Mouse (Mus musculus) midbrain, embryonic 12.5 days (tissue): ENCODE measurements around the gene Car11. TPM values are rescaled to one million over a fixed set of nuclear protein-coding genes. Genes with fewer than 3 reads are reported as not detected.

Experiments
- ATAC-seq: fragments of 200-750 bp; cut with Nextera tagmentation; 2 replicates; pipeline ENCODE4 v1.8.0; 2017; ENCODE audit warnings: low read depth, moderate TSS enrichment, moderate library complexity; ENCODE audit not compliant: low FRiP score
- H3K27ac ChIP-seq: fragments of 300-500 bp; sonication (generic); replicated peaks from 2 replicates; pipeline ENCODE4 v1.5.1; 2016; ENCODE audit warnings: mild to moderate bottlenecking
- H3K27me3 ChIP-seq: fragments of 300-500 bp; sonication (generic); 2 replicates; pipeline ENCODE4 v1.6.1; 2016; ENCODE audit warnings: mild to moderate bottlenecking
- H3K36me3 ChIP-seq: fragments of 300-500 bp; sonication (generic); 2 replicates; pipeline ENCODE4 v1.6.1; 2016
- H3K4me1 ChIP-seq: fragments of 300-500 bp; sonication (generic); 2 replicates; pipeline ENCODE4 v1.6.1; 2016
- H3K4me2 ChIP-seq: fragments of 300-500 bp; sonication (generic); replicated peaks from 2 replicates; pipeline ENCODE4 v1.6.1; 2016; ENCODE audit warnings: mild to moderate bottlenecking, moderate library complexity
- H3K4me3 ChIP-seq: fragments of 300-500 bp; sonication (generic); 2 replicates; pipeline ENCODE4 v1.5.1; 2016; ENCODE audit warnings: mild to moderate bottlenecking
- H3K9ac ChIP-seq: fragments of 300-500 bp; sonication (generic); replicated peaks from 2 replicates; pipeline ENCODE4 v1.6.1; 2016; ENCODE audit warnings: mild to moderate bottlenecking, moderate library complexity
- H3K9me3 ChIP-seq: fragments of 300-500 bp; sonication (generic); 2 replicates; pipeline ENCODE4 v1.6.1; 2016; ENCODE audit warnings: mild to moderate bottlenecking
- WGBS: fragments of 180-500 bp; shearing (Covaris S2); methylation state at CpG from one replicate; pipeline ENCODE4 v1.1.7; 2016; 5-methylcytosine and 5-hydroxymethylcytosine counted together
- polyA plus RNA-seq: library from polyadenylated mRNA; unstranded; fragments of >200 nt; fragmentation: Nextera tagmentation; extraction: Ambion mirVana; gene quantifications from 2 replicates; pipeline ENCODE4 v1.2.1, GENCODE M21; 2016

Gene Car11
- polyA plus RNA-seq, 1 experiment from 2014 or later = 18.8 TPM

GRCm38 (mm10) chr7:45714630-45715089, 15.0 kb downstream of the Car11 start:
- Histone ChIP-seq H3K27ac (peak overlapping the region; percentile 49), H3K27me3 (no peaks in the 10 kb centered on the region), H3K9me3 (no peaks in the 10 kb centered on the region), H3K36me3 (peaks cover 45% of the 10 kb centered on the region), H3K4me1 (peaks cover 54% of the 10 kb centered on the region), H3K4me3 (peak overlapping the region; percentile 76), H3K9ac (peak overlapping the region; percentile 81), H3K4me2 (peak overlapping the region; percentile 92)
- ATAC-seq = peak; percentile 62
- 11% methylated on average over 14 of the region's 14 CpGs for WGBS

- Histone ChIP-seq H3K9ac (peak within 1 kb of the TSS; percentile 98), H3K27me3 (no peaks in the 10 kb centered on the region), H3K9me3 (no peaks in the 10 kb centered on the region), H3K4me3 (peak within 1 kb of the TSS; percentile 76), H3K4me2 (peak within 1 kb of the TSS; percentile 92), H3K36me3 (peaks cover 46% of the 10 kb centered on the region), H3K27ac (peak within 1 kb of the TSS; percentile 68), H3K4me1 (peaks cover 53% of the 10 kb centered on the region)
- 7% methylated on average over 34 of the region's 34 CpGs for WGBS
- ATAC-seq = peak; percentile 90
Observed at GRCm38 (mm10) chr7:45715090-45715708, 15.6 kb downstream of the Car11 start, which contains the start of gene Rpl18. TSS of gene Rpl18 (plus strand) at chr7:45715457.

- H3K4me1 ChIP-seq = peaks cover 48% of the 10 kb centered on the region
- 85% methylated on average over 19 of the region's 19 CpGs for WGBS
Observed at GRCm38 (mm10) chr7:45715741-45716459, 16.3 kb downstream of the Car11 start.

GRCm38 (mm10) chr7:45716460-45716857, 16.8 kb downstream of the Car11 start:
- Histone ChIP-seq H3K4me1 (peaks cover 46% of the 10 kb centered on the region), H3K27me3 (no peaks in the 10 kb centered on the region), H3K9ac (peak overlapping the region; percentile 98), H3K4me3 (peak overlapping the region; percentile 91), H3K27ac (no peak overlapping the region), H3K9me3 (no peaks in the 10 kb centered on the region), H3K36me3 (peaks cover 46% of the 10 kb centered on the region), H3K4me2 (peak overlapping the region; percentile 92)
- WGBS = 87% methylated on average over 3 of the region's 3 CpGs
- no peak for ATAC-seq

More at GRCm38 (mm10) chr7:45715741-45716459, 16.3 kb downstream of the Car11 start:
- Histone ChIP-seq H3K36me3 (peaks cover 46% of the 10 kb centered on the region), H3K4me3 (peak overlapping the region; percentile 76), H3K27ac (peak overlapping the region; percentile 68), H3K9me3 (no peaks in the 10 kb centered on the region), H3K9ac (peak overlapping the region; percentile 98), H3K4me2 (peak overlapping the region; percentile 92), H3K27me3 (no peaks in the 10 kb centered on the region)
- ATAC-seq = no peak

DNA sequence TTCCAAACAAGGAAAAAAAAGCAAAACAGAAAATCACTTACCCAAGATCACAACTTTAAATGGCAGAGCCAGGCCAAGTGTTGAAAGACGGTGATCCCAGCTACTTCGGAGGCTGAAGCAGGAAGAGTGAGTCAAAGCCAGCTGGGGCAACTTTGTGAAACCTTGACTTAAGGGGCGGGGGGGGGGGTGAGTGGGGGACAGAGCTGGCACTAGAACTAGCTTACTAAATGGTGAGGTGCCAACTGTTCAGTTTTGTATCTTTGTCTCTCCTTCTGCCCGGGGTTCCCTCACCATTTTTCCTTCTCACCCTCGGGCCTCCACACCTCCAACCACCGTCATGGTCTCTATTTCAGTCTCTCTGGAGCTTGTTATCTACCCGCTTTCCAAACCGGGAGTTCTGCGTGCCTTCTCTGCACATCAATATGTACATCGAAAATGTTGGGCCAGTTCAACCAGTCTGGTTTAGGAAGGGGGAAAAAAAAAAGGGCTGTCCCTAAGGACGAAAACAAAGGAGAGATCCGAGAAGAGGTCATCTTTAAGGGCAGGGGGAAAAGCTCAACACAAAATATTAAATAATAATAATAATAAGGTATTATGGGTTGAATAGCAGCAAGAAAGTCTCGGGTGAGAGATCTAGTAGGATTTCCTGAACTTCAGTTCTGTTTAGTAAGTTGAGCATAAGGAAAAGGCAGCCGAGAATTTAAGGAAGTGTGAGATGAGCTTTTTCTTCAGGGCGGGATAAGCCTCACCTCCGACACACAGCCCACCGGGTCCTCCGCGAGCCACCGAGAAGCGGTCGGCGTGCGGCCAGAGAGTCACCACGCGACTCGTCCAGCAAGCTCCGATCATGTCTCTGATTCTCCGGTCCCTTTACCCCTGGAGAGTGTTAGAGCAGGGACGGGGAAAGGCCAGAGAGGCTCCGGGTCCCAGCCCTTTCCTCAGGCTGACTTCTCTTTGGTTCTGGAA, 17.6 kb downstream of the Car11 start:
- peak overlapping the region; percentile 92 for H3K4me2 ChIP-seq
- peaks cover 46% of the 10 kb centered on the region for H3K36me3 ChIP-seq
- peak overlapping the region; percentile 91 for H3K4me3 ChIP-seq
- H3K9me3 ChIP-seq = no peaks in the 10 kb centered on the region
- ATAC-seq = peak; percentile 16
- WGBS = 13% methylated on average over 31 of the region's 31 CpGs
- no peaks in the 10 kb centered on the region for H3K27me3 ChIP-seq
- peak overlapping the region; percentile 89 for H3K27ac ChIP-seq
- H3K9ac ChIP-seq = peak overlapping the region; percentile 98
- H3K4me1 ChIP-seq = peaks cover 46% of the 10 kb centered on the region

GRCm38 (mm10) chr7:45717918-45718297, 18.3 kb downstream of the Car11 start, which contains the start of gene Sphk2:
TSS of gene Sphk2 (minus strand) at chr7:45718002.
- under 1% methylated on average over 41 of the region's 41 CpGs for WGBS
- ATAC-seq = peak; percentile 76
- peak within 1 kb of the TSS; percentile 89 for H3K27ac ChIP-seq
- peak within 1 kb of the TSS; percentile 98 for H3K9ac ChIP-seq
- H3K4me3 ChIP-seq = peak within 1 kb of the TSS; percentile 91
- peaks cover 46% of the 10 kb centered on the region for H3K36me3 ChIP-seq
- H3K9me3 ChIP-seq = no peaks in the 10 kb centered on the region
- no peaks in the 10 kb centered on the region for H3K27me3 ChIP-seq
- H3K4me1 ChIP-seq = peaks cover 46% of the 10 kb centered on the region
- H3K4me2 ChIP-seq = peak within 1 kb of the TSS; percentile 92

DNA sequence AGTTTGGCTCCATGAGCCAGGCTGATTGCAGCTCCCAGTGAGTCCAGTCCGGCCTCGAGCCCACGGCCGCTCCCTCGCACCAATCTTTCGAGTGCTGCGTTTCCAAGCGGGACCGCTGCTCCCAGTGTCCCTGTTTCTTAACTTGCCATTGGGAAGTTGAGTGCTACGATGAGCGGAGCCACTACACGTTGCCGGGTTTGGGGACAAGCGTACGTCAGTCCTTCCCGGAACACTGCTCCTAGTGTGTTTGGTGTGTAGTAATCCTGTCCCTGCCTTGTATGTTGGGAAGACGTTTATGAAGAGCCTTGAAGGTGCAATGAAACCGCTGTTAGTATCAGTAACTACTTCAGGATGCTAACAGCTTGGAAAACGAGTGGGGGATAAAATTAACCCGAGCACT, 18.7 kb downstream of the Car11 start:
- ATAC-seq = no peak
- H3K4me1 ChIP-seq = peaks cover 46% of the 10 kb centered on the region

GRCm38 (mm10) chr7:45719180-45719579, 19.5 kb downstream of the Car11 start:
- ATAC-seq = no peak
- Histone ChIP-seq H3K9ac (peak overlapping the region; percentile 98), H3K9me3 (no peaks in the 10 kb centered on the region), H3K27me3 (no peaks in the 10 kb centered on the region), H3K4me1 (peaks cover 42% of the 10 kb centered on the region), H3K4me2 (peak overlapping the region; percentile 92), H3K4me3 (peak overlapping the region; percentile 91), H3K36me3 (peaks cover 51% of the 10 kb centered on the region), H3K27ac (no peak overlapping the region)
- 85% methylated on average over 10 of the region's 10 CpGs for WGBS

More for the DNA sequence above, 18.7 kb downstream of the Car11 start:
- Histone ChIP-seq H3K27ac (peak overlapping the region; percentile 89), H3K4me2 (peak overlapping the region; percentile 92), H3K27me3 (no peaks in the 10 kb centered on the region), H3K9ac (peak overlapping the region; percentile 98), H3K4me3 (peak overlapping the region; percentile 91), H3K9me3 (no peaks in the 10 kb centered on the region), H3K36me3 (peaks cover 46% of the 10 kb centered on the region)
- under 1% methylated on average over 20 of the region's 20 CpGs for WGBS

GRCm38 (mm10) chr7:45719738-45720412, 20.2 kb downstream of the Car11 start:
- Histone ChIP-seq H3K9ac (no peak overlapping the region), H3K9me3 (no peaks in the 10 kb centered on the region), H3K27ac (no peak overlapping the region), H3K4me3 (peak overlapping the region; percentile 91; the same call in 1 of the 2 replicates), H3K4me1 (peaks cover 35% of the 10 kb centered on the region), H3K4me2 (peak overlapping the region; percentile 92; the same call in 1 of the 2 replicates), H3K27me3 (no peaks in the 10 kb centered on the region), H3K36me3 (peaks cover 56% of the 10 kb centered on the region)
- WGBS = 92% methylated on average over 16 of the region's 16 CpGs
- no peak for ATAC-seq

DNA sequence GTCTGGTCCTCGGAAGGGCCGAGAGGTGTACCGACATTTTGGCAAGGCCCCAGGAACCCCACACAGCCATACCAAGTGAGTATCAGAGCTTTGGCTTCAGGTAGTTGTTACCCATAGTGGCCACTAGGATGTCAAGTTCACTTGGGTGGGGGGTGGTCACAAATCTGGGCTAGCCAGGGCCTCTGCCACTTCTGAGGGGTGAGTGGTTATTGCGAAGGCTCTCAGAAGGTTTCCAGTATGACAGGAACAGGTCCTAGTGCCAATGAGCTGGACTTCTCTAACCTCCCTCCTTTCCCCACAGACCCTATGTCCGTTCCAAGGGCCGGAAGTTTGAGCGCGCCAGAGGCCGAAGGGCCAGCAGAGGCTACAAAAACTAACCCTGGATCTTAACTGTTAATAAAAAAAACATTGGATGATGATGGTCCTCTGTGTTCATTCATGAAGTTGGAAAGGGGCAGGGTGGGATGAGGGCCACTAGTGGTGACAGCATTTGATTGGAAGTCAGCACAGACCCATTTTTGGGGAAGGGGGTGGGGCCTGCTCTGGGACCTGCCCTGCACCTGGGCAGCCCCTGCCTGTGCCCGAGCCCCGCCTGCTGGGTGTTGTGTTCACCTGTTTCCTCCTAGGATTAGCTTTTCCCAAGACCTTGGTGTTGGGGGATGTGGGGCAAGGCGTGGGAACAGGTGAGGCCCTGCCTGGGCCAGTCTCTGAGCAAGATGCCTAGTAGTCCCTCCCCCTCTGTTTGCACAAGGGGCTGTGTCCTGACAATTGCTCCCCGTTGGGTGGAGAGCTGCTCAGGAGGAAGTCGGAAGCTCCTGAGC, 21.0 kb downstream of the Car11 start, which contains the start of gene Fam83e:
TSS of gene Fam83e (plus strand) at position 800 of the 821 bp plus-strand sequence.
- WGBS = 88% methylated on average over 14 of the region's 14 CpGs
- H3K4me2 ChIP-seq = no peak within 1 kb of the TSS
- no peak within 1 kb of the TSS for H3K9ac ChIP-seq
- H3K4me1 ChIP-seq = peaks cover 32% of the 10 kb centered on the region
- ATAC-seq = no peak
- no peaks in the 10 kb centered on the region for H3K27me3 ChIP-seq
- H3K27ac ChIP-seq = 0 out of 2 replicates have a peak within 1 kb of the TSS, but pooled peaks have one; percentile 15
- H3K9me3 ChIP-seq = no peaks in the 10 kb centered on the region
- H3K4me3 ChIP-seq = no peak within 1 kb of the TSS
- peaks cover 64% of the 10 kb centered on the region for H3K36me3 ChIP-seq
